Mouse (Mus musculus) Muller cell, postnatal 12 days (primary cell): ENCODE data around the gene Ksr1.
A peak's percentile ranks its signal among the peaks of the same experiment; 100 is the strongest.

Source experiments
- DNase-seq: peaks from one replicate; pipeline ENCODE4 v3.0.0-alpha.2; 2015; ENCODE audit errors: inconsistent ontology term

Ksr1 gene

DNA sequence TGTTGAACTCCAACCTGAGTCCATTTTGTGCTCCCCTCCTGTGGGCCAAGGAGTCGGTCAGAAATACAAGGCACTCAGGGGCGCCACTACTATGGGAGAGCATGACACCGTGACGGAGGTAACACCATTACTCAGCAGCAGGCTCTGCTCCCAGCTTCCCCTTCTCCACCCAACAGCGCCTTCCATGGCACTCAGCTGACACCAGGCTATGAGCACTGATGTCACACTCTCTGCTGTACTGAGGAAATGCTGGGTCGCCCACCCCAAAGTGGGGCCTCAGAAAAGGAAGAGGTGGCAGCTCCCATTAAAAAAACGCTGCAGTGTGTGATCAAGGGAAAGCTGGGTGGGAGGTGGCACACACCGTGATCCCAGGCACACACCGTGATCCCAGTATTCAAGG lies 101.0 kb downstream of the Ksr1 start:
- no peak for DNase-seq

DNA sequence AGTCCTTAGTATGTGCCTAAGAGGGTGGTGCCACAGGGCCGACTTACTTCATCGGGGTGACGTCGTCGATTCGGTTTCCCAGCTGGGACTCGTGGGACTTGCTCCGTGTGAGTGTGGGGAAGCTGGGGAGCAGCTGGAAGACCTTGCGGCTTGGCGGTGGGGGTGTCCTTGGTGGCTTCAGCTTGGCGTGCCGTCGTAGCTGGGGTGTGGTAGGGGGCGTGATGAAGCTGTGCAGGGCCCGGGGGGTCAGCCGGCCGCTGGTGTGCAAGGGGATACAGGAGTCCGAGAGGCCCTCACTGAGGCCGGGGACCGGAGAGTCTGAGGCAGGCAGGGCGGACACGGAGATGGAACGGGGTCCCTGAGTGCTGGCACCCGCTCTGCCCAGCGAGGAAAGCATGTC lies 101.4 kb downstream of the Ksr1 start:
- no peak for DNase-seq

DNA sequence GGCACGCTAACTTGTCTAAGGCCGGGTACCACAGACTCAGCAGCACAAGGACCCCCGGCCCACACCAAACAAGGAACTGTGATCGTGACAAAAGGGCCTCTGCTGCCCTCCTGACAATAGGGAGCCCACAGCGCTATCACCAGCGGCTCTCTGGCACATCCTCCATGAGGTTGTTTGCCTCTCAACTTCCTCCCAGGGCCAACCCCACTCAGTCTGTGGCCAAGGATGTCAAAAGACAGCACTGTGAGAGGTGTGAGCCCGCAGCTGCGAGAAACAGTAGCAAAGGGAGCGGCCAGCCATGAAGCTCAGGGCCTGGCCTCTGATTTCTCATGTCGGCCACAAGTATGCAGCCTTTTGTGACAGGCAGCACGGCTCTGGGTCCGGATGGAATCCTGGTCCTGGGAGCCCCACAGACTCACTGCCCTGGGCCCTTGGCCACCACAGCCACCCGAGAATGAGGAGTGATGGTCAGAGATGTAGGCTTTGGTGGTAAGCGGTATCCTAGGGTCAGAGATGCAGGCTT lies 104.2 kb downstream of the Ksr1 start:
- DNase-seq: peak; percentile 94

GRCm38 (mm10) chr11:79039488-79039887 lies 106.7 kb downstream of the Ksr1 start:
- peak; percentile 75 for DNase-seq

GRCm38 (mm10) chr11:79037555-79037954 lies 108.7 kb downstream of the Ksr1 start:
- DNase-seq: no peak

GRCm38 (mm10) chr11:79036324-79036723 lies 109.9 kb downstream of the Ksr1 start:
- no peak for DNase-seq

DNA sequence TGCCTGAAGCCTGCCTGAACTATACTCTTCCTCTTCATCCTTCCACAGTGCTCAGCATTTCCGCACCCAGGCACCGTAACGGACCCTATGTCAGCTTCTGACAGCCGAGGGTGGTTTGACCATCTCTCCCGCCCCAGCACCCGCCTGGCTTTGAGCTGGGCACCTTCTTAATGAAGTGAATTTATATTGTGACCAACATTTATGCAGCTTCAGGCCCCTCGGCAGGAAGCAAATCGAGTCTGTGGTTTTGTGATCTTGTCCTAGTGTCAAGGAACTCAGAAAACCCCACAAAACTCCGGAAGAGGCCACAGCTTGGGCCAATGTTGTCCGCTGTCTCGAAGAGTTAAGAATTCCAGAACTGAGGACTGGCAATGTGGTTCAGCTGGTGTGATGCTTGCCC lies 112.6 kb downstream of the Ksr1 start:
- no peak for DNase-seq

- no peak for DNase-seq
Measured at GRCm38 (mm10) chr11:79033021-79033420, 113.2 kb downstream of the Ksr1 start.

- no peak for DNase-seq
Measured at GRCm38 (mm10) chr11:79031452-79031746, 114.8 kb downstream of the Ksr1 start.

DNA sequence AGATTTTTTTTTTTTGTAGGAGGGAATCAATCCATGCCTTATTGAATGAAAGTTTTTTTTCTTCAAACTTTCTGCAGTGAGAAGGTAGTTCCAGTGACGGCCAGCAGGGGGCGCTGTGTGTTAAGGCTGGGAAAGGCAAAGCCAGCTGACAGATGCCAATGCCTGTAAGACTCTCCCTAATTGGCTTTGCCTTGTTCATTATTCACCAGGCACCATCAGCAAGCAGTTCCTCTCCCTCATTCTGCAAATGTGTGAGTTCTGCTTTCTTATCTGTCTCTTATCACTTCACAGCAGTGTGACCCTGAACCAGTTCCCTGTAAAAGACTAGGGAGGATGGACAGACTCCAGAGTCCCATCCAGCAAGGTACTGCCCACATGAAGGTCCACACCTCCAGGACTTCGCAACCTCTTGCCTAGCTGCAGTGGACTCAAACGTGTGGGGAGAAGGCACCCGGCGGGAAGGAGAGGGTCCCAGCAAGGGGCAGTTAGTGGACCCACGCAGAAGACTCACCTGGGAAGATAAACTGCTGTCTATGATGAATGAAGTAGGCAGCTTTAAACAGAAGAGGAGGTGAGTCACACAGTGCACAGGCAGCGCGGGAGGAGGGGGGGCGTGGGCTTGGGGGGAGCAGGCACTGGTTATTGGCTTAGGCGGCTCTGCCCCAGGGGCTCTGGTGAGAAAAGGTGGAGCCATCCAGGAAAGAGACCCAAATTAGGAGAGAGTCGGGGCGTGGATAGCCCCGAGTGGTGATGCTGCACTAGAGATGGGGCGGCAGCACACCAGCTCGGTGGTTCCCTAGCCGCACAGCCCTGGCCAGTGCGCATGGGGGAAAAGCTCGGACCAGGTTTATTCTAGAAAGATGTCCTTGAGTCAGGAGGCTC lies 115.4 kb downstream of the Ksr1 start:
- peak; percentile 90 for DNase-seq

GRCm38 (mm10) chr11:79023751-79024150 lies 122.5 kb downstream of the Ksr1 start:
- no peak for DNase-seq

GRCm38 (mm10) chr11:79023342-79023741 lies 122.9 kb downstream of the Ksr1 start:
- no peak for DNase-seq

- DNase-seq: no peak
Measured at GRCm38 (mm10) chr11:79022836-79023235, 123.4 kb downstream of the Ksr1 start.

- no peak for DNase-seq
Measured at GRCm38 (mm10) chr11:79020535-79021045, 125.6 kb downstream of the Ksr1 start.

- DNase-seq: peak; percentile 41
Measured at GRCm38 (mm10) chr11:79019839-79020534, 126.2 kb downstream of the Ksr1 start.

DNA sequence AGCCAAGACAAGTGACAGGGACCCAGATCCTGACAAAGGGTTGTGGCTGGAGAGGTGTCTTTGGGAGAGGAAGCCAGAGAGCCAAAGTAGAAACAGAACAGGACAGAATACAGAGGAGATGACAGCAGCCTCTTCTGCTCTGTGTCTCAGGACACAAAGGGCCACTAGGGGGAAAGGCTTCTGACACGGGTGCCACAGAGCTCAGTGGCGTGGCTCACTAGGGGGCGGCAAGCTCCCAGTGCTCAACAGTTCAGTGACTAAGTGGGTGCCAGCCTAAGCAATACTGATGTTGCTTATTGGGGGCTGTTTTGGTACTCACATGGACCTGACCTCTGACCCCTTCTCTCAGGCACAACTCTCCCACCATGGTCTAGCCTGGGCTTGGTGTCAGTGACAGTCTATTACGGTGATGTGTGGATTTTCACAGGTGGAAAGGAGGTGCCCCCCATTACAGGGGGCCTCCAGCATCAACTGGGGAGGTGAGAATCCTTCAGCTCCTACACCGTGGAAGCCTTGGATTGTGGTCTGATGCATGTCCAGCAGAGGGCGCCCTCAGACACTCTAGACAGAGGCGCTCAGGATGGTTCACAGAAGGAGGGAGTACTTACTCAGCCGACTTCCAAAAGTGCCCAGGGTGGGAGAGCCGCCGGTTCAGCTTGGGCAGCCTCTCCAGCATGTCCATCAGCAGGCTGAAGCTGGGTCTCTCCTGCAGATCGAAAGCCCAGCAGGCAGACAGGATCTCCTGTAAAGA lies 127.1 kb downstream of the Ksr1 start:
- peak; percentile 56 for DNase-seq

- DNase-seq: no peak
Measured at GRCm38 (mm10) chr11:79017161-79017606, 129.0 kb downstream of the Ksr1 start.

- DNase-seq: no peak
Measured at GRCm38 (mm10) chr11:79016236-79016635, 130.0 kb downstream of the Ksr1 start.

DNA sequence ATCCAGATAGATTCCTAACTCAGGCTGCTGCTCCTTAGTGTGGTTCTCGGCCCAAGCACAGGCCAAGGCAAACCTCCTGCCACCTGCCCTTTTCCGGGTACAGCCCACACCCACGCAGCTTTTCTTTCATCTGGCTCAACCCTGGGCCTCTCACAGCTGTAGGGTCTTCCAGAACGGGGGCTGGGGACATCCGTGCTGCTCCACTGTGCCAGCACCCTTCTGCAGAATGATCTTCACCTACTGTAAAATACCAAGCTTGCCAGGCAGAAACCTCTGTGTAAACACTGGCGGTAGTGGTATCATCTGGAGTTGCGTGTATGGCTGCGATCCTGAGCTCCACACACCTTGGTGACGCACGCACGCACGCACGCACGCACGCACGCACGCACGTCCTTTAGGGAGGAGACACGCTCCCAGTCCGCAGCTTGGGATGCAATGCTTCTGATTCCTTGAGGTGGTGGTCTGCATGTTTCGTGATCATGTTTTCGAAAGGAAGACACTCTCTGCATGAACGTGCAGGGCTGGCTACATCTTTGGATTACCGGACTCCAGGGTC lies 130.5 kb downstream of the Ksr1 start:
- DNase-seq: no peak

DNA sequence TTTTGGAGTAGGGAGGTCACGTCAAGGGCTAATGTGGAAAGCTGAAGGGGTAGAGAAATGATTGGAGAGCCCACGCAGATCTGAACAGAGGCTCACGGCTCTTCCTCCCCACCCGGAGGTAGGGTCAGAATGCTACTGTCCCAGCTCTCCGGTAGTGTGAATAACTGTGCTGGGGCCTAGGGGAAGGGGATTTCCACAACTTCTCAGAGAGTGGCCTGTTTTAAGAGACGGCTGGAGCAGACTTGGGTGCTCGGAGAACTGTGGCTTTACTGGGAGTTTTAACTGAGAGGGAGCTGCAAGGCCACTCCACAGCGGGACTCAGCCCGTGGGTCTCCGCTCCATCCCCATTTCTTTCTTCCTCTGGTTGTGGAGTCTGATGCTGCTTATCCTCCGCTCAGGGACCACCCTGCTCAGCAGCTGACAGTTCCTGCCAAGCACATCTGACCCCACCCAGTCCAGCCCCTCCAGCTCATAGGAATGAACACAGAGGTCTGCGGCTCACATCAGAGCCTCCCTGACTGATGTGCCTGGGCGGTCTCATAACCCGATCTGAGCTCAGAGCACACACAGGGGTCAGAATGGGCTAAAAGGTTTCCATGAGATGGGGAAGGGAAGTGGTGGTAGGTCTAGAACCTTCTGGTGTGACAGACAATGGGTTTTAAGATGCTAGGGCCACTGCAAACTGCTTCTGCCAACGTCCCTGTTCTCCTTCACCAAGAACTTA lies 131.4 kb downstream of the Ksr1 start:
- DNase-seq: no peak

DNA sequence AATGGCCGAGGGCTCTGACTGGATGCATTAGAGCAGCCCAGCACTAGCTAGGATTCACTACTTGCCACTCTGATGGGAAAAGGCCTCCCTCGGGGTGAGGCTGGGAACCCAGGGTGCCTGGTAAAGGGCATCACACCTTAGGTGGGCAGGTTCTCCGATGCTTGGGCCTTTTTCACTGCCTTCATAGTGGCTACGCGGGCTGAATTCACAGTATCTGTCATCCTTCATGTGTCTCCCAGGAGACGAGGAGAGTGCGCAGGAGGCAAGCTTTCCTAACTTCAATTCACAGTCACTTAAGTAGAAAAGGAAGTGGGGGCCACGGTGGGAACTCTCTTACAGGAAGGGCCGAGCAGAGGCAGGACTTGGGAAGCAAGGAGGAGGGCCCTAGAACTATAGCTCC lies 132.4 kb downstream of the Ksr1 start:
- DNase-seq: no peak
